Mouse (Mus musculus): ENCODE measurements around the gene Hes6.

GRCm38 (mm10) chr1:91362113-91362512 is 51.7 kb downstream of the Hes6 start:
- no peak for TF ChIP-seq EP300 (IDR thresholded peaks at IDR 0.05)
- no peak for TF ChIP-seq CTCF (IDR thresholded peaks at IDR 0.05)

Data from lung, postnatal 0 days (tissue).